Mouse (Mus musculus) embryonic facial prominence, embryonic 10.5 days (tissue): ENCODE results near the gene Gm14632. TPM values are rescaled to one million over a fixed set of nuclear protein-coding genes. Genes with fewer than 3 reads are reported as not detected.
"Not testable (repeated sequence)": the region's sequence is repeated elsewhere in the genome, so short reads cannot be mapped to it uniquely, and the experiment has no call there.

Experiments used
- DNase-seq: peaks from one replicate; pipeline ENCODE4 v3.0.0-alpha.2; 2017; ENCODE audit warnings: low spot score
- H3K27ac ChIP-seq: fragments of 300-500 bp; sonication (generic); replicated peaks from 2 replicates; pipeline ENCODE4 v1.5.1; 2016; ENCODE audit warnings: mild to moderate bottlenecking
- H3K27me3 ChIP-seq: fragments of 300-500 bp; sonication (generic); replicated peaks from 2 replicates; pipeline ENCODE4 v1.6.1; 2016; ENCODE audit warnings: low read depth, mild to moderate bottlenecking; ENCODE audit not compliant: poor library complexity, severe bottlenecking
- H3K36me3 ChIP-seq: fragments of 300-500 bp; sonication (generic); replicated peaks from 2 replicates; pipeline ENCODE4 v1.6.1; 2016; ENCODE audit warnings: mild to moderate bottlenecking, moderate library complexity
- H3K4me1 ChIP-seq: fragments of 300-500 bp; sonication (generic); 2 replicates; pipeline ENCODE4 v1.6.1; 2016
- H3K4me3 ChIP-seq: fragments of 300-500 bp; sonication (generic); 2 replicates; pipeline ENCODE4 v1.5.1; 2016; ENCODE audit warnings: mild to moderate bottlenecking, moderate library complexity
- H3K9me3 ChIP-seq: fragments of 300-500 bp; sonication (generic); 2 replicates; pipeline ENCODE4 v1.6.1; 2016; ENCODE audit warnings: mild to moderate bottlenecking
- WGBS: fragments of 180-500 bp; shearing (Covaris S2); methylation state at CpG from one replicate; pipeline ENCODE4 v1.1.7; 2016; 5-methylcytosine and 5-hydroxymethylcytosine counted together
- polyA plus RNA-seq: library from polyadenylated mRNA; unstranded; fragments of >200 nt; fragmentation: Nextera tagmentation; extraction: Ambion mirVana; gene quantifications from 2 replicates; pipeline ENCODE4 v1.2.1, GENCODE M21; 2016

Gene Gm14632
- not detected in 2 replicates for polyA plus RNA-seq

DNA sequence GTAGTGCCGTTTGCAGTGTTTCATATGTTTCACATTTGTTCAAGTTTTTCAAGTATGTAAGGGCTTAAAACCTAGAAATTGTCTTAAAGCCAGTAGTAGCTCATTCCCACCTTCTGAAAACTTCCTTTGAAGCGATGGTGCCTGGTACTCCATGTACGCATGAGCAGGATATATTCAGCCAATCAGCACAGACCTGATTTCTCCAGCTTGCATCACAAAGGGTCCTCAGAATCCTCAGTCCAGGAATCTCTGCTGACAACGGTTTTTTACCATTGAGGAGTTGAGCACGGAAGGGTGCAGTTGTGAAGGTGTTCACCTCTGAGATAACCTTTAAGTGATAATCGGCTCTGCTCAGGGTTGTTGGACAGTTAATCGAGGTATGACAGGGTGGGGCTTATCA is at the start of gene Gm14632:
Gene Gm14632 (plus strand): TSS at position 301 of the 400 bp plus-strand sequence.
- DNase-seq, H3K4me3 ChIP-seq, H3K27ac ChIP-seq, H3K27me3 ChIP-seq, H3K36me3 ChIP-seq, H3K4me1 ChIP-seq, H3K9me3 ChIP-seq: not testable (repeated sequence)
- 96% methylated on average over 4 of the region's 7 CpGs for WGBS
